Mouse (Mus musculus) liver, adult (tissue): Measurements from ENCODE around the gene Gpr63.

Experiments
- GATA4 ChIP-seq: IDR thresholded peaks from 2 replicates; pipeline ENCODE4 v1.6.1; 2014; ENCODE audit warnings: mild to moderate bottlenecking, low read length; ENCODE audit not compliant: insufficient replicate concordance

Gene Gpr63

GRCm38 (mm10) chr4:25035158-25035791 lies 69.1 kb downstream of the Gpr63 start:
- TF ChIP-seq GATA4: no peak

- TF ChIP-seq GATA4: no peak
Observed at GRCm38 (mm10) chr4:25035806-25036205, 69.6 kb downstream of the Gpr63 start.

- TF ChIP-seq GATA4: no peak
Observed at GRCm38 (mm10) chr4:25037260-25037659, 71.1 kb downstream of the Gpr63 start.
